Mouse (Mus musculus): ENCODE results near the gene Tmem51.

Gene Tmem51

DNA sequence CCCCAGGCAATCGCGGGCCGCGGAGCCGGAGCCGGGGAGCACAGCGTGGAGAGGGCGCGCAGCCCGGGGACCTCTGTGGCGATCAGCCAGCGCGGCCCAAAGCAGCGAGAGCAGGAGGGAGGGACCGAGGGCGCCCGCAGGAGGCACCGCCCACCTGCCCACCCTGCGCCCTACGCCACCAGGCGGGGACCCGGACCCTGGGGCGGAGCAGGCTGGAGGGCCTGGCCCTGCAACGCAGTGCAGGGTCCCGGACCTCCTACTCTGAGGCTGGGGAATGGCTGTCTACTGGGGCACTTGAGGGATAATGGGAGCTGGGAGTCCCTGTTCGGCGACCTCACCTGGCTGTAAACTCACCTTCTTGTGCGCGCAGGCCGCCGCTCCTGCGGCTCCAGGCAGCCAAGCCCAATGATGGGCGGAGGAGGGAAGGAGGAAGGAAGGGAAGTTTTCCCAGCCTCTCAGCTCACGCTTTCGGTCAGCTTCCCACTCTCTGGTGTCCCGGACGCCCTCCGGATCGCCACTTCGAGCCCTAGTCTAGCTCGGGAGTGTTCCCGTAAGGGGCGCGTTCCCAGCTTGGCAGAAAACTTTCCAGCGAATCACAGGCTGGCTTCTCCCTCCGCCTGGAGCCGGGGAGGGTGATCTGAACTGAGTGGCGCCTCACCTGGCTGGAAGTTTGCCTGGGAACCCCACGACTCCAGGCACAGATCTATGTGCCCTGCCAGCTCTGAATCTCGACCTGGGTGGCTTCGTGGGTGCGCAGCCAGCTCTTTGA, at the start of gene Tmem51:
Tmem51 (minus strand) TSS at position 174 of the 769 bp plus-strand sequence.
- DNase-seq (ENCODE audit: low spot score in 2 of 2), result no peak

- no peak for DNase-seq (ENCODE audit: low spot score in 2 of 2)
Observed at GRCm38 (mm10) chr4:142130162-142130561, 46.1 kb upstream of the Tmem51 start.

DNA sequence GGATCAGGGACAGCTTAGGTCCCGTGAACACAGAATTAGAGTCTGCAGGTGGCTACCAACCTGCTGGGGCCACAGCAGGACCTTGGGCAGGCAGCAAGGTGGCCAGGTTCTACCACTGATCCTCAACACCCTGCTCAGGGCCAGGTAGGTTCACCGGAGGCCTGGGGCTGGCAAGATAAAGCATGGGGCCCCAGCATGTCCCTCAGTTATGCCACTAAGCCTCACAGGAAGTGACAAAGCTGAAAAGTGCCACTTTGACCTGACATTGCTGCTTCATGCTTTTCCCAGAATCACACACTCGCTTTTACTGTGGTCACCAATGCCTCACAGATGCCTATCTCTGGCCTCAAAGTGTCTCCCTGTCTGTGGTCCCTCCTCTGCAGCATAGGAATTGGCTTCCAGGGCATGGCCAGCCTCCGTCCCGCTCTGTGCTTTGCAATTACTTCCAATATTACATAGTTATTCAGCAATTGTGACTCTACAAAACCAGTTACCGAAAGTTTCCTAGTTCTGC, 43.2 kb upstream of the Tmem51 start:
- no peak for DNase-seq (ENCODE audit: low spot score in 2 of 2)

DNA sequence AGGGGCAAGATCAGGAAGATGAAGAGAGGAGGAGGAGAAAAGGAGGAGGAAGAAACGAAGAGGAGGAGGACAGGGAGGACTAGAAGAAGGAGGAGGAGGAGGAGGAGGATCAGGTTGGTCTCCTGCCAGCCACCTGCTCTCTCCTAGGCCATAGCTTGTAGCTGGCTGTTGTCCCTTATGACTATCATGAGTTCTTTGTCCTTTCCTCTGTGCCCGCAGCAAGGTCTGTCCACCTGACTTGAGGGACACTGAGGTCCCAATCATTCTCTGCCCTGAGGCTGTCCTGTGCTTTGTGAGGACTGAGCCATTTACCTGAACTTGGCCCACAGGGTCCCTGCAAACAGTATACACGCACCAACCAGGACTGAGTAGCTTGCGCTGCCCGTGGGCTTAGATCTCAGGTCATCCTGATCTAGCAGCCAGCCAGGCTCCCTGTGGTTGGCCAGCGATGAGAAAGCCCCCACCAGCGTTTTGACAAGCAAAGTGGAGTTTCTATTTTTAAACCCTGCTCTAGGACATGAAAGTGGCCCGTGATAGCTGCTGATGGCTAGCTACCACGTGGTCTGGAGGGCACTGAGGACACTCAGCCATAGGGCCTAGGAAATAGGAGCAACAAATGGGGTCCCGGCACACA, 42.7 kb upstream of the Tmem51 start:
- no peak for DNase-seq (ENCODE audit: low spot score in 2 of 2)

GRCm38 (mm10) chr4:142121164-142121563, 37.1 kb upstream of the Tmem51 start:
- no peak for DNase-seq (ENCODE audit: low spot score in 2 of 2)

DNA sequence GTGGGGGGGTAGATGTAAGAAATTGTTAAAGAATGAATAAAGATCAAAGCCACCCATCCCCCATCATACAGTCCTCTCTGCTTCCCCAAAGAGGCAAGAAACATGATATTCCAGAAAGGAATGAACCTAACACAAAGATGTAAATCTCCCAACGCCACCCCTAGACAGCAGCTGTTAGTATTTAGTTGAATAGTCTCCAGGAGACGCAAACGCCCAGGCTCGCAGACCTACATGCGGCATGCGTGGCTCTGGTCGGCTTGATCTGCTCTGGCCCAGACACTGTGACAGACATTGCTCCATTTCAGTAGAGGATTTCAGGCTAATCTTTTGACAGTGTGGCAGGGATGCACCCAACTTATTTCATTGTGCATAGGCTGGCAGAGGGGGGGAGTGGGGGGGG, 34.4 kb upstream of the Tmem51 start:
- DNase-seq (ENCODE audit: low spot score in 2 of 2), result no peak

DNA sequence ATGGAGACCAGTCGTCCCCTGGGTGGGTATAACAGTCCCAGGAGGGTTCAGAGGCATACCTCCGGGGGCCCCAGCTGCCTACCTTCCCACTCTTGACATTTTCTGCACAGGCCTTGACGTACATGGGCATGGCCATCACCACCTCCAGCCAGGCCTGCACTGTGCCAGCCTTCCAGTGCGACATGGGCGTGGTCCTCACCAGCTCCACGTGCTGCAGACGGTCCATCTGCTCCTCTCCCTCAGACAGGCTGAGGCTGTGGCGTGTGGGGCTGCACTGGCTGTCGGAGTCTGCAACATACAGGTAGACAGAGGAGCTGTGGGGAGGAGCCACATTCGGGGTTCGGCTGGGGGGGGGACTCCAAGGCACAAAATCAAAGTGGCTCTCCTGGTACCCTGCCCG, 33.9 kb upstream of the Tmem51 start:
- DNase-seq (ENCODE audit: low spot score in 2 of 2), result no peak

- DNase-seq (ENCODE audit: low spot score in 2 of 2), result no peak
Observed at GRCm38 (mm10) chr4:142113306-142113705, 29.2 kb upstream of the Tmem51 start.

DNA sequence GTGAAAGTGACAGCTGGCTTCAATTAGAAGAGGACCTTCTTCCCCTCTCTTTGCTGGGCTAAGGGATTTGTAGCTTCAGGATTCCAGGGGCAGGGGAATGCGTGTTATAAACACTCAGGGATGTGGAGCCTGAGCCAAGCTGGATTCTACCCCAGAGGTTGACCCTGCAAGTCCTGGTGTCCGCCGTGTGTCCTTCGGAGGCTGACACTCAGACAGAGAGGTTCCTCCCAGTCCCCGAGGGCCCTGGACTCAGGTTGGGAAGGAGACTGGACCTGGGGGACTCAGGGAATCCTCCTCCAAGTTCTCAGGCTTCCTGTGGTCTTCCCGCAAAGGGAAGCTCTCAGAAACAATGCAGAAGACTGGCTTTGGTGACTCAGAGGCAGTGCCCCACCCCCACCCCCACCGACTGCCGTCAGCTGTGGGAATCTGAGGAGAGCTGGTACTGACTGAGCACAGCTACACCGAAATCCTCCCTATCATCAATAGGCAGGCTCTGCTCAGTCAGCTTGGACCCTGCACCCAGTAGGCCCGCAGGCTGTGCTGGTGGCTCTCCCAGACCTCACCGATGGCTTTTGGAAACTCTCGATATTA, 19.1 kb upstream of the Tmem51 start:
- DNase-seq (ENCODE audit: low spot score in 2 of 2), result no peak

- peak; percentile 60 to 74 for DNase-seq (ENCODE audit: low spot score in 2 of 2)
Observed at GRCm38 (mm10) chr4:142098303-142098702, 14.2 kb upstream of the Tmem51 start.

DNA sequence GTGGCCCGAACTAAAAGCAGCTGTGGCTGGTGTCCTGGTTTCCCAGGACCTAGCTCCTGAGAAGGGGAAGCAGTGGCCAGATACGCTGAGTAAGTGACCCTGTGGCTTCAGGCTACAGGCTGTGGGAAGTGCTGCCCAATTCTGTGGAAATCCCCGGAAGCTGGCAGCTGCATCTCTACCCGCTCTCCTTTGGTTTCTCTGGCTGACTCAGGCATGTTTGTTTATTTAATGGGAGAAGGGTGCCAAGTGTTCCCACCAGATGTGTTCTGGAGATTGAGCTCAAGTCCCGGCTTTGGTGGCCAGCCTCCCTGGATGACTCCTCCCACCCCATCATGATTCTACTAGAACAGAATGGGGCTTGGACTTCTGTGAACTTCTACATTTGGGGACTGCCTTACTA, 13.8 kb upstream of the Tmem51 start:
- DNase-seq (ENCODE audit: low spot score in 2 of 2), result no peak

DNA sequence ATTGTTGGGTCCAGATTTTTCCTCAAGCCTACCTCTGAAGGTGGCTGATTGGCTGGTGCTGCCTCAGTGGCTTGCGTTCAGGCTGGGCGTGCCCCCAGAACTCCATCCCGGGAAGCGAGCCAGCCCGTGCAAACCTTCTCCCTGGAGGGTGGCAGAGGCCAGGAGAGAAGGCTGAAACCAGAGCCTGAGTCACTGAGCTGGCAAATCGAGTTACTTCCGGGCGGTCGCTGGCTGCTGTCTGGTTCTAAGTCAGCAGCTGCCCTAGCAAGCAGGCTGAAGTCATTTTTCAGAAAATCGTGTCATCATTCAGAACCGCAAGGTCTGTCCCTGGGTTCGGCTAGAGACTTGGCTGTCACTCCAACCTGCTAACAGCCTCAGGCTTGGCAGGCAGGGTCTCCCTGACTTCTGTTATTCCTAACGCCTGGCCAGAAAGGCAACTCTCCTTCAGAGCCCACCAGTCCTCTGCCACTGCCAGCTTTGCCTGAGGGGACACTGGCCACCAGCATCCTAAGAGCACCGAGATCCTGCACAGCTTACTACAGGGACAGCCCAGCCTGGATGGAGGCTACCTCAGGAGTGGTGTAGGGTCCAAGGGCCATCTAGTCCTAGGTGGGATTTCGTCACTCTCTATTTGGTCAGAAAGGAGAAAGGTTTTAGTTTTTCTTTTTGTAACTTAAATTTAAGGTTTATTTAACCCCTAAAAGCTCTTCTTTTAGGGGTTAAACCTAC, 11.6 kb upstream of the Tmem51 start:
- no peak for DNase-seq (ENCODE audit: low spot score in 2 of 2)

DNA sequence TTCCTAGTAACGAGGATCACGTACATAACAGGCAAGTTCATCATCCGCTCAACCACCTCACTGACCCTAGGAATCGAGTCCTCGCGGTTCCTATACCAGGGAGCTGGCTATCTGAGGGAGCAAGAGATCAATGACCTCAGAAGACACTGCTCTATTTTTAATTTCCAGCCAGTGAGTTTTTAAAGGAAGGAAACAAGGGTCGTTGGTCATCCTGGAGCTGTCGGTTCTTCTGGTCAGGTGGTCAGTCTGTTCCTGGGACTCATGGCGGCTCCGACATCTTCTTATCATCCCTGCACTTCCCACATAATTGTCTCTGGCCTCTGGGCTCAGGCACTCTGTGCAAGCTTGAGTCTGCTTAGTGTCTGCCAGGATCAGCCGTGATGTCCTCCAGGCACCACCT, 10.3 kb upstream of the Tmem51 start:
- no peak for DNase-seq (ENCODE audit: low spot score in 2 of 2)

DNA sequence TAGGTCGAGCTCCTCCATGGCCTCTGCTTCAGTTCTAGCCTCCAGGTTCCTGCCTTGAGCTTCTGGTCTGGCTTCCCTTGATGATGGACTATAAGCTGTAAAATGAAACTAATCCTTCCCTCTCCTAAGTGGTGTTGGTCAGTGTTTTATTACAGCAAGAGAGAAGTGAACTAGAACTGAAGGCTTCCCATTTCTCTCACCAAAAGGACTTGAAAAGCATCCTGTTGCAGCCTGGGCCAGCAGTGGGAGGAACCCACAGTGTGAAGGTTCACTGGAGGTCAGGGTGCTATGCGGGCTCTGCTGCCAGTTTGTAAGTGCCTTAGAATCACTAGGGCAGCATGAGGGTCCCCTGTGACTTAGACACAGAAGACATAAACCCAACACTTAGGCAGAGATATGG, 7.0 kb upstream of the Tmem51 start:
- no peak for DNase-seq (ENCODE audit: low spot score in 2 of 2)

DNA sequence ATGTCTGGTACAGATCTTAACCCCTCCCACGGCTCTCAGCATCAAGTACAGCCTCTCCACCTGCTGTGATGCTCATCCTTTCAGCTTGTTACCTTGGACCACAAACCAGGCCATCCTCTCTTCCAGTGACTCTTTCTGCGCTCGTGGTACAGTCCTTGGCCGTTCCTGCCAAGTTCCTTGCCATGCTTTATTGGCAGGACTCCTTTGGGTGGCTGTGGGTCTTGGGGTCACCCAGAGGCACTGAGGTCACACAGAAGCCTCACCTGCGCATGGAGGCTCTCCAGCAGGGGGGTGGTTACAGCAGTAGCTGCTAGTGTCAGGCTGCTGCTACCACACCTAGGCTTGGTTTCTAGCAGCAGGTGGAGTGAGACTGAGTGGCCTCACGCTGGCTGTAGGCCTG, 5.9 kb upstream of the Tmem51 start:
- DNase-seq (ENCODE audit: low spot score in 2 of 2), result no peak

DNA sequence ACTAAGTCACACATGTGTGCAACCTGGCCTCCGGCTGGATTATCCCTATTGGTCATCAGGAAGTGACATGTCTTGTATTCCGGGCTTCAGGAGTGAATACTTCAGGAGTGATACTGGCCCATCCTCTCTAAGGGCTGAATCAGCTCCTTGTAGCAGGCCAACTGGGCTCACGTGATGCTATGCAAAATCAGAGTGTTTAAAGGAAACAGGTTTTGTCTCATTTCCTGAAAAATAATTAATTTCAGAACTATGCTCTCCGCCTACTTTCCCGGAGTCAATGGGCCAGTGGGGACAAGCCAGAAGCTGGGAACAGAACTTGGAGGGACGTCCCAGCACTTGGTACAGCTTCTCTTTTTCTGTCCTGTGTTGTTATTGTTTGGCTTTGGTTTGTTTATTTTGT, 4.7 kb upstream of the Tmem51 start:
- DNase-seq (ENCODE audit: low spot score in 2 of 2), result no peak

GRCm38 (mm10) chr4:142088409-142088808, 4.3 kb upstream of the Tmem51 start:
- no peak for DNase-seq (ENCODE audit: low spot score in 2 of 2)

- no peak for DNase-seq (ENCODE audit: low spot score in 2 of 2)
Observed at GRCm38 (mm10) chr4:142084936-142085563, 946 bp upstream of the Tmem51 start.

- DNase-seq (ENCODE audit: low spot score in 2 of 2), result no peak
Observed at GRCm38 (mm10) chr4:142083762-142084130, 358 bp downstream of the Tmem51 start.

GRCm38 (mm10) chr4:142083193-142083592, 911 bp downstream of the Tmem51 start:
- no peak for DNase-seq (ENCODE audit: low spot score in 2 of 2)

DNA sequence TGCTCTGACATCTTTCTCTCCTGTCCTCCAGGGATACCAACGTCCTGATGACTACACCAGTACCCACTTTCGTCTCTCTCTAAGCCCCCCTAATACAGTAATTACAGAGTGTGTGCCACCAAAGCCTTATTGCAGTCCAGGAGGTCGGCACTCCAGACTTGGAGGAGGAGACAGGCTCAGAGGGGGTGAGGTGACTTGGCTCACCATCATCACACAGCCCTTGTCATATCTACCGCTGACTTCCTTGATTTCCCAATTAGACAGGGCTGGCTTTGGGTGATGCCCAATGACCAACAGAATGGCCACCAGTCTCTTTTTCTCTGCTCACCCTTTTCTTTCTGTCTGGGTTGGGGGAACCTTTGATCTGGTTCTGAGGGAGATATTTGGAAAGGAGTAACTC, 1.4 kb downstream of the Tmem51 start:
- DNase-seq (ENCODE audit: low spot score in 2 of 2), result no peak

All from right cerebral cortex, postnatal 36 days (tissue).